Mouse (Mus musculus) spleen, adult 2 months (tissue): ENCODE measurements at regions not wholly inside any gene's neighbourhood (a gene's known extent, or its start where the extent isn't known, plus 50 kb on each side); places are given as distances from the start of the nearest gene placed in this dataset.

Experiments used
- CTCF ChIP-seq: fragments of 200-500 bp; IDR thresholded peaks from 2 replicates; pipeline ENCODE4 v1.5.1; 2011; ENCODE audit warnings: mild to moderate bottlenecking, inconsistent platforms; ENCODE audit not compliant: insufficient read depth, insufficient read length, insufficient replicate concordance; ENCODE audit errors: extremely low read depth
- POLR2A ChIP-seq: fragments of 200-500 bp; IDR thresholded peaks from 2 replicates; pipeline ENCODE4 v1.6.1; 2011; ENCODE audit warnings: low read depth, low read length, inconsistent platforms

DNA sequence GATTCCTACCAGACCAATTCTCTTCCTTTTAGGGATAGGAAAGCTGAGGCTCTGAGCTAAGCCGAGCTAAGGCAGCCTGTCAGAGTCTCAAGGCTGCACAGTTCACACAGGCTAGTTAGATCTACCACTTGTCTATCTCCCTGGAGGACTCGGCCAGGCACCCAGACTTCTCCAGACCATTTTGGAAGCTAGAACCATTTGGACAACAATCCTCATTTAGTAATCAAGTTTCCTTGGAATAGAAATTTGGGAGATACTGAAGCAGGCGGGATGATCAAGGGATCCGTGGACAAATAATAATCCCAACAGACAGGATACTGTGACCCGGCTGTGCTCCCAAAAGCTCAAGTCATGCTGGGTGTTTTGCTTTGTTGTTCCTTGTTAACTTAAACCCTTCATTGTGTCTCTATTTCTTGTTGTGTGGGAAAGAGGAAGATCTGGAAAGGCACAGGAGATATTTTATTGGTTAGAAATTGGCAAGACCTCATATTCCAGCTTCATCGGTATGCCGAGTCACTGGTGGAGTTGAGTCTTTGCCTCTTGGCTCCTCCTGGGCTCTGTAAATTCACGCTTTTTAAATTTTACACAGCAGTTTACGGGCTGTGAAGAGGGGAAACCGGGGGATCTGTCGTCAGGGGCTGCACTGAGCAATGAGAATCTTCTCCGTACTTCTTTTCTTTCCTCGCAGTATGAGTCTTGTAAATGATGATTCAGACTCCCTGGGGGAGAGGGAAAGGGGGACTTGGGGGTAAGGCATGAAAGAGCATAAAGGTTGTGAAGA is 444.2 kb upstream of the Tnp1 start:
- TF ChIP-seq CTCF (no peak), POLR2A (no peak)
